In genomic region chr12:75669258-75670106, GRCm38 (mm10) we compare ENCODE assay signal across 8 mouse cellular contexts. TPM values are rescaled to one million over a fixed set of nuclear protein-coding genes. Genes with fewer than 3 reads are reported as not detected.
DNase-seq lines count a peak whose midpoint lies in the region; ATAC-seq lines count a peak whose summit lies in the region.

TSS of gene Wdr89 (minus strand) at chr12:75669537.

- H3K36me3 ChIP-seq in intestine, embryonic 14.5 days (ENCODE audit: control insufficient read depth, insufficient read depth, low read length) = no peaks in the 10 kb centered on the region

- intact Hi-C loops in left cerebral cortex, postnatal 14 days (cut with DNase I) = loop anchor here (5.0 kb wide), 2 partner anchors 72 to 103 kb away; partner anchors contain the start of gene Ppp2r5e

- peak within 1 kb of the TSS; percentile 78 for H3K4me2 ChIP-seq in intestine, embryonic 14.5 days (ENCODE audit: low read length)

- no peaks in the 10 kb centered on the region for H3K27me3 ChIP-seq in intestine, embryonic 14.5 days (replicated peaks; ENCODE audit: control insufficient read depth, insufficient read depth, low read length)

- peak within 1 kb of the TSS; percentile 75 for H3K4me3 ChIP-seq in intestine, embryonic 14.5 days (ENCODE audit: low read depth, low read length)

- no peaks in the 10 kb centered on the region for H3K9me3 ChIP-seq in intestine, embryonic 14.5 days (ENCODE audit: control insufficient read depth, low read length)

- H3K27ac ChIP-seq in intestine, embryonic 14.5 days (ENCODE audit: low read depth) = peak within 1 kb of the TSS; percentile 88

- under 1% methylated on average over 55 of the region's 55 CpGs for WGBS in intestine, embryonic 14.5 days

- peaks cover 11% of the 10 kb centered on the region; the same call in 1 of the 2 replicates for H3K4me1 ChIP-seq in intestine, embryonic 14.5 days (replicated peaks; ENCODE audit: control insufficient read depth, insufficient read depth, low read length)

- ATAC-seq in intestine, embryonic 14.5 days (replicated peaks; ENCODE audit: low FRiP score, low TSS enrichment, low read depth) = peak; percentile 99

- H3K9ac ChIP-seq in intestine, embryonic 14.5 days (ENCODE audit: low read length) = peak within 1 kb of the TSS; percentile 66

- peak; percentile 91 to 92 for DNase-seq in adrenal gland, adult 18-20 months (ENCODE audit: low spot score in 2 of 2)
- peak; percentile 100 for DNase-seq in embryo, embryonic 11 days
- peak; percentile 100 for DNase-seq in gastrocnemius, postnatal 25 days
- DNase-seq in intestine, embryonic 14.5 days (ENCODE audit: low spot score) = peak; percentile 92
- DNase-seq in left cerebral cortex, postnatal 14 days (ENCODE audit: low spot score in 2 of 2) = peak; percentile 100
- DNase-seq in mesoderm, embryonic 11.5 days (ENCODE audit: low read depth, low spot score) = peak; percentile 100
- peak; percentile 100 for DNase-seq in right cerebral cortex, postnatal 36 days (ENCODE audit: low spot score in 2 of 2)
- peak; percentile 99 for DNase-seq in yolk sac, embryonic 10.5 days (ENCODE audit: low spot score)

RNA-seq across cellular contexts. Expression of gene Wdr89, which starts in this region (rescaled TPM):
- 1 to 10 TPM; 3.4 to 3.9 TPM for total RNA-seq in adrenal gland, adult 18-20 months (2021)
- total RNA-seq in gastrocnemius, postnatal 25 days (2021) = 1 to 10 TPM; 1.6 to 1.7 TPM
- 14.7 and 15.9 TPM in 2 replicates for polyA plus RNA-seq in intestine, embryonic 14.5 days (2014; fragmentation: Nextera tagmentation; extraction: Ambion mirVana)
- total RNA-seq in left cerebral cortex, postnatal 14 days (2021) = 1 to 10 TPM; 2.4 to 2.5 TPM

Comparison
In these comparisons a context has a peak if more than half of its experiments do, and no peak if none do; other contexts are left out.
1. Peak in every context shown above with its lines: DNase-seq, ATAC-seq, H3K4me3 ChIP-seq and H3K27ac ChIP-seq.